Mouse (Mus musculus): ENCODE data around the gene Plcxd2. TPM values are rescaled to one million over a fixed set of nuclear protein-coding genes. Genes with fewer than 3 reads are reported as not detected.

Plcxd2 gene
- polyA plus RNA-seq, 1 experiment from 2014 or later = 0.92 TPM

DNA sequence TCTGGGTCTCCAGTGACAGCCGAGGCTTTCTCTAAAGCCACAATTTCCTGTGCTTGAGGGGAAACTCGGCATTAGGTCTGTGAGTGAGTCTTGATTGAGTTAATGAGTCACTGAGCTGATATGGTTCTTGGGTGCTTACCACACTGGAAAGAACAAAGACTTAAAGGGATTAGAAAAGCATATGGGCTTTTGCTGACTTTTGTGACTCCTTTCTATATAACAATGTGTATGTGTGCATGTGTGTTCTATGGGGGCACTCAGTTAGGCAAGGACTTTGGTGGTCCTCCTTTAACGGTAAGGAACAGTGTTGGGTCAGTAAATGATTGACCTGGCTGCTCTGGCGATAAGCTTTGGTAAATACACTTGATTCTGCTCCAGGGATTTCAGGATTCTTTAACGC lies 57.5 kb downstream of the Plcxd2 start:
- 49% methylated on average over 5 of the region's 5 CpGs for WGBS
- Histone ChIP-seq H3K9ac (ENCODE audit: low read length) (no peak overlapping the region), H3K27me3 (ENCODE audit: control insufficient read depth, insufficient read depth, low read length) (no peaks in the 10 kb centered on the region), H3K27ac (ENCODE audit: low read length) (no peak overlapping the region), H3K4me2 (ENCODE audit: low read depth, low read length) (no peak overlapping the region), H3K4me1 (ENCODE audit: control insufficient read depth, insufficient read depth, low read length) (no peaks in the 10 kb centered on the region), H3K9me3 (replicated peaks; ENCODE audit: control insufficient read depth, low read length) (no peaks in the 10 kb centered on the region), H3K36me3 (ENCODE audit: control insufficient read depth, insufficient read depth) (no peaks in the 10 kb centered on the region), H3K4me3 (ENCODE audit: low read length) (no peak overlapping the region)
- no peak for ATAC-seq (replicated peaks; ENCODE audit: extremely low read depth, insufficient read depth, low FRiP score)

DNA sequence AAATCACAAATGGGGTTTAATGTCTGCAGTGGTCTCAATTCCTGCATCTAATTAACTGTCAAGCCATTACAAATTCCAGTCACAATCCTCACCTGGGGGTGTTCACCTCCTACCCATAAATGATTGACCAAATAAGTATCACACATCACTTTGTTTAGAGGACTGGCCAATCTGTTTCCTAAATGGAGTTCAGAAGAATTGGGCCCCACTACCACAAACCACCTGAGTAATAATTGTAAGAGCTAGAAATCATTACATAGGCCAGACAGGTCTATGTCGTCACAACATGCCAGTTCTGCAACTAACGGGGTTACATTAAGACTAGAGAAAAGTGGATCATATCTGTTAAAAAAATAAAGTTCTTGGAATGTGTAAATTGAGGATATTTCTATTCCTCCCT lies 58.0 kb downstream of the Plcxd2 start:
- no peaks in the 10 kb centered on the region for H3K4me1 ChIP-seq (ENCODE audit: control insufficient read depth, insufficient read depth, low read length)
- H3K36me3 ChIP-seq (ENCODE audit: control insufficient read depth, insufficient read depth) = no peaks in the 10 kb centered on the region
- no peak for ATAC-seq (replicated peaks; ENCODE audit: extremely low read depth, insufficient read depth, low FRiP score)
- H3K9ac ChIP-seq (ENCODE audit: low read length) = no peak overlapping the region
- H3K4me2 ChIP-seq (ENCODE audit: low read depth, low read length) = no peak overlapping the region
- H3K4me3 ChIP-seq (ENCODE audit: low read length) = no peak overlapping the region
- H3K9me3 ChIP-seq (replicated peaks; ENCODE audit: control insufficient read depth, low read length) = no peaks in the 10 kb centered on the region
- H3K27ac ChIP-seq (ENCODE audit: low read length) = no peak overlapping the region
- WGBS = 77% methylated on average over 2 of the region's 2 CpGs
- H3K27me3 ChIP-seq (ENCODE audit: control insufficient read depth, insufficient read depth, low read length) = no peaks in the 10 kb centered on the region

DNA sequence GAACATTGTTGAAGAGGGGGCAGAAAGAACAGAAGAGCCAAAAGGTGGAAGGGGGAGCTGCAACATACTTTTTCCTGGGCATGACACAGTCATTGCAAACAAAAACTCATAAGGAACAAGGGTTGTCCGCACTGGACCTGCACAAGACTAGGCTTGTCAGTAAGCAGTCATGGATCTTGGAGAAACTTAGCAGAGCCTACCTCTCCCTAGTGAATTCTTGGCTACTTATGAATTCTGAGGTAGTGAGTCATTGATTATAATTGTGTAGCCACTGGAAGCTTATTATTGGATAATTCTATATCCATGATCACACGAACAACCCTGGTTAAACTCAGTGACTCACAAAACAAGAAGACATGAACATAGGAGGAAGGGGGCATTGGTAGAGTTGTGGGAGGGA lies 63.7 kb downstream of the Plcxd2 start:
- WGBS = 88% methylated on average over 2 of the region's 2 CpGs
- Histone ChIP-seq H3K27ac (ENCODE audit: low read length) (no peak overlapping the region), H3K9me3 (replicated peaks; ENCODE audit: control insufficient read depth, low read length) (no peaks in the 10 kb centered on the region), H3K4me1 (ENCODE audit: control insufficient read depth, insufficient read depth, low read length) (peaks cover 2% of the 10 kb centered on the region; the same call in 1 of the 2 replicates), H3K36me3 (ENCODE audit: control insufficient read depth, insufficient read depth) (no peaks in the 10 kb centered on the region), H3K4me3 (ENCODE audit: low read length) (no peak overlapping the region), H3K4me2 (ENCODE audit: low read depth, low read length) (no peak overlapping the region), H3K9ac (ENCODE audit: low read length) (no peak overlapping the region), H3K27me3 (ENCODE audit: control insufficient read depth, insufficient read depth, low read length) (no peaks in the 10 kb centered on the region)
- ATAC-seq (replicated peaks; ENCODE audit: extremely low read depth, insufficient read depth, low FRiP score) = no peak

DNA sequence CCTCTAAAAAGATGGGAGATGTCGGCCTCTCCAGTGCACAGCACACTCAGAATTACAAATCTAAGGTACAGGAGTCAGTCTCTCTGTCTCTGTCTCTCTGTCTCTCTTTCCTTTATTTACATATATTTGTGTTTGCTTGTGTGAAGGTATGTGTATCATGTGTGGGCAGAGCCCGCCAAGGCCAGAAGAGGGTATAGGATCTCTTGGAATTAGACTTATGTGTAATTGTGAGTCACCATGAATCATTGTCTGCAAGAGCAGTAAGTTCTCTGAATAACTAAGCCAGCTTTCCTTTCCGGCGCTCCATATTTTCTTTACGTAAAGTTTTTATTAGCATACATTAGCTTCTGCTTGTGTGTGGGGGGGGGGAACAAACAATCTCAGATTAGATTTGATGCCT lies 64.4 kb downstream of the Plcxd2 start:
- H3K9me3 ChIP-seq (replicated peaks; ENCODE audit: control insufficient read depth, low read length) = no peaks in the 10 kb centered on the region
- no peak overlapping the region for H3K9ac ChIP-seq (ENCODE audit: low read length)
- no peaks in the 10 kb centered on the region for H3K36me3 ChIP-seq (ENCODE audit: control insufficient read depth, insufficient read depth)
- no peak for ATAC-seq (replicated peaks; ENCODE audit: extremely low read depth, insufficient read depth, low FRiP score)
- no peaks in the 10 kb centered on the region for H3K27me3 ChIP-seq (ENCODE audit: control insufficient read depth, insufficient read depth, low read length)
- WGBS = 85% methylated on average over 5 of the region's 5 CpGs
- no peak overlapping the region for H3K4me2 ChIP-seq (ENCODE audit: low read depth, low read length)
- no peak overlapping the region for H3K4me3 ChIP-seq (ENCODE audit: low read length)
- no peak overlapping the region for H3K27ac ChIP-seq (ENCODE audit: low read length)
- H3K4me1 ChIP-seq (ENCODE audit: control insufficient read depth, insufficient read depth, low read length) = peaks cover 2% of the 10 kb centered on the region; the same call in 1 of the 2 replicates

DNA sequence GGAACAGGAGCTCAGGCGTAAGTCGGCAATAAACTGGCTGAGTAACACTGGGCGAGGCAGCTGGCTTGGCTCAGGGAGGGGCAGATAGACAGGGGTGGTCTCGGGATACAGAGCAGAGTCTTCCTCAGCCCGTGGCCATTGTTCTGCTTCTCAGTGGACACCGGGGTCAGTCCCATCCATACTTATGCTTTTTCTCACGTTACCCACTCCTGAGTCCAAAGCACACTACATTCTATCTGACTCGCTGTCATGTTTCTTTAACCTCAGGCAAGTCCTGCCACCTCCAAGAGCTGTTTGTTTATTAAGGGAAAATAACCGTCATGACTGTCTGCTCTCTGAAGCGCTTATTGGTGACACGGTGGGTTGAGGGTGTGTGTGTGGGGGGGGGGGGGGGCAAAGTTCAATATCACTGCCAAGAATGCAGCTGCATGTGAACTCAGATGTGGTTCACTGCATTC lies 64.8 kb downstream of the Plcxd2 start:
- Histone ChIP-seq H3K9ac (ENCODE audit: low read length) (no peak overlapping the region), H3K9me3 (replicated peaks; ENCODE audit: control insufficient read depth, low read length) (no peaks in the 10 kb centered on the region), H3K27ac (ENCODE audit: low read length) (no peak overlapping the region), H3K4me3 (ENCODE audit: low read length) (no peak overlapping the region), H3K4me2 (ENCODE audit: low read depth, low read length) (no peak overlapping the region), H3K36me3 (ENCODE audit: control insufficient read depth, insufficient read depth) (no peaks in the 10 kb centered on the region), H3K27me3 (ENCODE audit: control insufficient read depth, insufficient read depth, low read length) (no peaks in the 10 kb centered on the region), H3K4me1 (ENCODE audit: control insufficient read depth, insufficient read depth, low read length) (peaks cover 2% of the 10 kb centered on the region; the same call in 1 of the 2 replicates)
- no peak for ATAC-seq (replicated peaks; ENCODE audit: extremely low read depth, insufficient read depth, low FRiP score)
- 59% methylated on average over 11 of the region's 11 CpGs for WGBS

DNA sequence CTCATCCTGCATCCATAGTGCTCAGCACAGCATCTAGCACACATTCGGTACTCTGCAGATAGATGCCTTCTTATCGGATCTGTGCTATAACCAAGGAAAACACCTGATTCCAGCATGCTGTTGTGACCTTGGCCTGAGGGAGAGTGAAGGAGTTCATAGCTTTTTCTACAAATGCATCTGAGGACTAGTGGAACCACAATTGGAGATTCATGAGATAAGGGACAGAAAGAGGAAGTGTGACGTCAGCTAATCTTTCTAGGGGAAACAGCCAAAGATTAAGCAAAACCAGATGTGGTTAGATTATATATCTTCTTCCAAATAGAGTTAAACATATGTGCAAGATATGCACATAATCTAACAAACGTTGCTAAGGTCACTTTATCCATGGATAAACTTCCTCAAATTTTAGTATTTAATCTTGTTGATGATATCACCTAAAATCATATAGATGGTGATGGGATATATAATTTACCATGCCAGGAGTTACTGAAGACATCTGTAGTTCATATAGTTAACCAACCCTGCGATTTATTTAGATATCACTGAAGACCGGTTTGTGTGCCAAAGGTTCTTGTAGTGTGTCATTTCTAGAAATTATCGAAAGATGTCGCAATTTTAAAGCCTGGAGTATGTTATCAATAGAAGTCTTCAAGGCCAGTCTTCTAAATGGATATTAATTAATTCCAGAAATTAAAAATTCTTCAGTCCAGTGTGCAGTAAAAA lies 67.7 kb downstream of the Plcxd2 start:
- no peaks in the 10 kb centered on the region for H3K9me3 ChIP-seq (replicated peaks; ENCODE audit: control insufficient read depth, low read length)
- no peaks in the 10 kb centered on the region for H3K36me3 ChIP-seq (ENCODE audit: control insufficient read depth, insufficient read depth)
- H3K27ac ChIP-seq (ENCODE audit: low read length) = no peak overlapping the region
- H3K9ac ChIP-seq (ENCODE audit: low read length) = no peak overlapping the region
- no peak overlapping the region for H3K4me2 ChIP-seq (ENCODE audit: low read depth, low read length)
- no peak for ATAC-seq (replicated peaks; ENCODE audit: extremely low read depth, insufficient read depth, low FRiP score)
- 69% methylated on average over 8 of the region's 8 CpGs for WGBS
- H3K4me1 ChIP-seq (ENCODE audit: control insufficient read depth, insufficient read depth, low read length) = peaks cover 2% of the 10 kb centered on the region; the same call in 1 of the 2 replicates
- no peak overlapping the region for H3K4me3 ChIP-seq (ENCODE audit: low read length)
- H3K27me3 ChIP-seq (ENCODE audit: control insufficient read depth, insufficient read depth, low read length) = no peaks in the 10 kb centered on the region

DNA sequence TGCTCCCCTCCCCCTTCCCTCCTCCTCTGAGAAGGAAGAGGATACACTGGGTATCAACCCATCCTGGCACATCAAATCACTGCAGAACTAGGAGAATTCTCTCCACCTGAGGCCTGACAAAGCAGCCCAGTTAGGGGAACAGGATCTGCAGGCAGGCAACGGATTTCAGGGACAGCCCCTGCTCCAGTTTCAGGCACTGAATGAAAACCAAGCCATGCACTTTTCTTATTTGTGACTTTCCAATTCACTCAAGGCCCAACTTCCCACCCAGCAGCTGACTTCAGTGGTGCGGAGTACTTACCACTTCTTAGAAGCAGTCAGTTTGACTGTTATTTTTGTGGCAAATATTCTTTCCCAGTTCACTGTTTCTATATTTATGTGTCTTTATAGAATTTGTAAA lies 69.3 kb downstream of the Plcxd2 start:
- Histone ChIP-seq H3K27ac (ENCODE audit: low read length) (no peak overlapping the region), H3K4me3 (ENCODE audit: low read length) (no peak overlapping the region), H3K36me3 (ENCODE audit: control insufficient read depth, insufficient read depth) (no peaks in the 10 kb centered on the region), H3K27me3 (ENCODE audit: control insufficient read depth, insufficient read depth, low read length) (no peaks in the 10 kb centered on the region), H3K4me2 (ENCODE audit: low read depth, low read length) (no peak overlapping the region), H3K9ac (ENCODE audit: low read length) (no peak overlapping the region), H3K9me3 (replicated peaks; ENCODE audit: control insufficient read depth, low read length) (no peaks in the 10 kb centered on the region), H3K4me1 (ENCODE audit: control insufficient read depth, insufficient read depth, low read length) (peaks cover 2% of the 10 kb centered on the region; the same call in 1 of the 2 replicates)
- no peak for ATAC-seq (replicated peaks; ENCODE audit: extremely low read depth, insufficient read depth, low FRiP score)
- WGBS = 89% methylated on average over 2 of the region's 2 CpGs

DNA sequence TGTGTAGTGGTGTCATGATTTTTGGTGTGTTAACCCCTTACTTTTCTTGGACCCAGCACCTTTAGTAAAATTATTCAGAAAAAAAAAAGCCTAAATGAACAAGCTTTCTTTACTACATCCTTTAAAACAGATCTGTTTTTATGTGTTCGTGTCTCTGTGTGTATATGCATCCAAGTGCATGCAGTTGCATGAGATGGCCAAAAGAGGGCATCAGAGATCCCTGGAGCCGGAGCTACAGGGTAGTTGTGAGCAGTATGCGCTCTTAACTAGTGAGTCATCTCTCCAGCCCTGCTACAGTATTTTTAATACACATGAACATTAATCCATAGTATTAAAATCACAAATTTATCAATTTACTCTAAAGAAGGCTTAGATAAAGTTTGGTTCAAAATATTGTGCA lies 70.6 kb downstream of the Plcxd2 start:
- no peak overlapping the region for H3K27ac ChIP-seq (ENCODE audit: low read length)
- no peak overlapping the region for H3K4me3 ChIP-seq (ENCODE audit: low read length)
- no peaks in the 10 kb centered on the region for H3K27me3 ChIP-seq (ENCODE audit: control insufficient read depth, insufficient read depth, low read length)
- no peaks in the 10 kb centered on the region for H3K36me3 ChIP-seq (ENCODE audit: control insufficient read depth, insufficient read depth)
- no peak for ATAC-seq (replicated peaks; ENCODE audit: extremely low read depth, insufficient read depth, low FRiP score)
- no peak overlapping the region for H3K9ac ChIP-seq (ENCODE audit: low read length)
- no peaks in the 10 kb centered on the region for H3K9me3 ChIP-seq (replicated peaks; ENCODE audit: control insufficient read depth, low read length)
- H3K4me1 ChIP-seq (ENCODE audit: control insufficient read depth, insufficient read depth, low read length) = peaks cover 2% of the 10 kb centered on the region; the same call in 1 of the 2 replicates
- H3K4me2 ChIP-seq (ENCODE audit: low read depth, low read length) = no peak overlapping the region
- 88% methylated on average over 3 of the region's 3 CpGs for WGBS

DNA sequence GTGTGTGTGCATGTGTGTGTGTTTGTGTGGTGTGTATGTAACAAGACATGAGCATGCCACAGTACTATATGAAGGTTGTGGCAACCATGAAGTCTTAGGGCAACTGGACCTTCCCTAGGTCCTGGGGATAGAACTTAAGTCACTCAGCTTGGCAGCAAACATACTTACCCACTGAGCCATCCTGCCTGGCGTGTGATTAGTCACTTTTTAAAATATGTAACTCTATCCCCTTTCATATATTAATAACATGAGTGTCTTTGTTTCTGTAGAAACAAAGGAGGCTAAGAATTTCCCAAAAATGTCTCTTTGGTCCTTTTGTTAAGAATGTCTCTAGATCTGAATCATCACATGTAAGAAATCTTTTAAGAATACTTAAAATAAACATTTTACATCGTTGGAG lies 72.6 kb downstream of the Plcxd2 start:
- no peaks in the 10 kb centered on the region for H3K36me3 ChIP-seq (ENCODE audit: control insufficient read depth, insufficient read depth)
- no peak for ATAC-seq (replicated peaks; ENCODE audit: extremely low read depth, insufficient read depth, low FRiP score)
- no peaks in the 10 kb centered on the region for H3K27me3 ChIP-seq (ENCODE audit: control insufficient read depth, insufficient read depth, low read length)
- H3K27ac ChIP-seq (ENCODE audit: low read length) = no peak overlapping the region
- no peak overlapping the region for H3K4me2 ChIP-seq (ENCODE audit: low read depth, low read length)
- 55% methylated on average over 2 of the region's 2 CpGs for WGBS
- H3K9me3 ChIP-seq (replicated peaks; ENCODE audit: control insufficient read depth, low read length) = no peaks in the 10 kb centered on the region
- no peak overlapping the region for H3K9ac ChIP-seq (ENCODE audit: low read length)
- no peak overlapping the region for H3K4me3 ChIP-seq (ENCODE audit: low read length)
- peaks cover 2% of the 10 kb centered on the region; the same call in 1 of the 2 replicates for H3K4me1 ChIP-seq (ENCODE audit: control insufficient read depth, insufficient read depth, low read length)

Data from heart, embryonic 16.5 days (tissue).